Mouse (Mus musculus) liver, embryonic 13.5 days (tissue): ENCODE data around the gene Cyp3a57. TPM values are rescaled to one million over a fixed set of nuclear protein-coding genes. Genes with fewer than 3 reads are reported as not detected.

Experiments
- ATAC-seq: fragments of 200-750 bp; cut with Nextera tagmentation; 2 replicates; pipeline ENCODE4 v1.8.0; 2017; ENCODE audit warnings: low read depth, mild to moderate bottlenecking, moderate number of reproducible peaks, moderate library complexity
- DNase-seq: peaks from one replicate; pipeline ENCODE4 v3.0.0; 2022
- H3K27ac ChIP-seq: fragments of 300-500 bp; sonication (generic); 2 replicates; pipeline ENCODE4 v1.5.1; 2015; ENCODE audit warnings: moderate library complexity, mild to moderate bottlenecking, inconsistent platforms
- H3K27me3 ChIP-seq: fragments of 300-500 bp; sonication (generic); 2 replicates; pipeline ENCODE4 v1.6.1; 2015; ENCODE audit warnings: mild to moderate bottlenecking, inconsistent platforms
- H3K36me3 ChIP-seq: fragments of 300-500 bp; sonication (generic); 2 replicates; pipeline ENCODE4 v1.6.1; 2015; ENCODE audit warnings: mild to moderate bottlenecking, inconsistent platforms
- H3K4me1 ChIP-seq: fragments of 300-500 bp; sonication (generic); replicated peaks from 2 replicates; pipeline ENCODE4 v1.6.1; 2015; ENCODE audit warnings: inconsistent platforms
- H3K4me2 ChIP-seq: fragments of 300-500 bp; sonication (generic); 2 replicates; pipeline ENCODE4 v1.6.1; 2015; ENCODE audit warnings: inconsistent platforms, mild to moderate bottlenecking, moderate library complexity
- H3K4me3 ChIP-seq: fragments of 300-500 bp; sonication (generic); replicated peaks from 2 replicates; pipeline ENCODE4 v1.5.1; 2015; ENCODE audit warnings: mild to moderate bottlenecking, inconsistent platforms
- H3K9ac ChIP-seq: fragments of 300-500 bp; sonication (generic); 2 replicates; pipeline ENCODE4 v1.6.1; 2015; ENCODE audit warnings: mild to moderate bottlenecking, inconsistent platforms
- H3K9me3 ChIP-seq: fragments of 300-500 bp; sonication (generic); replicated peaks from 2 replicates; pipeline ENCODE4 v1.6.1; 2016; ENCODE audit warnings: inconsistent platforms
- WGBS: fragments of 180-500 bp; shearing (Covaris S2); methylation state at CpG from one replicate; pipeline ENCODE4 v1.1.7; 2015; ENCODE audit not compliant: insufficient replicate concordance; 5-methylcytosine and 5-hydroxymethylcytosine counted together
- polyA plus RNA-seq: library from polyadenylated mRNA; unstranded; fragments of >200 nt; fragmentation: Nextera tagmentation; extraction: Ambion mirVana; gene quantifications from 2 replicates; pipeline ENCODE4 v1.2.1, GENCODE M21; 2015

The Cyp3a57 gene
- polyA plus RNA-seq, 1 experiment from 2014 or later, result not detected

- Histone ChIP-seq H3K9ac (no peak overlapping the region), H3K36me3 (no peaks in the 10 kb centered on the region), H3K27me3 (no peaks in the 10 kb centered on the region), H3K4me2 (no peak overlapping the region), H3K4me3 (no peak overlapping the region), H3K9me3 (0 out of 2 replicates have a peak, but pooled peaks cover 5% of the 10 kb centered on the region), H3K4me1 (no peaks in the 10 kb centered on the region), H3K27ac (no peak overlapping the region)
- ATAC-seq (no peak), DNase-seq (no peak)
Measured at GRCm38 (mm10) chr5:145431004-145431403, 85.9 kb downstream of the Cyp3a57 start.

- 62% methylated on average over 1 of the region's 1 CpGs for WGBS
- no peak for ATAC-seq
- DNase-seq, result no peak
- no peaks in the 10 kb centered on the region for H3K27me3 ChIP-seq
- H3K27ac ChIP-seq, result no peak overlapping the region
- no peak overlapping the region for H3K9ac ChIP-seq
- H3K36me3 ChIP-seq, result no peaks in the 10 kb centered on the region
- H3K4me3 ChIP-seq, result no peak overlapping the region
- 0 out of 2 replicates have a peak, but pooled peaks cover 5% of the 10 kb centered on the region for H3K9me3 ChIP-seq
- no peak overlapping the region for H3K4me2 ChIP-seq
- no peaks in the 10 kb centered on the region for H3K4me1 ChIP-seq
Measured at GRCm38 (mm10) chr5:145433688-145434087, 88.6 kb downstream of the Cyp3a57 start.

Other genes with a start within 250 kb of the Cyp3a57 start
- gene Arpc1b, start 231.1 kb upstream of the Cyp3a57 start, polyA plus RNA-seq, result 158 and 163 TPM in 2 replicates
- 69.5 and 90.7 TPM in 2 replicates for gene Pdap1, start 205.0 kb upstream of the Cyp3a57 start, polyA plus RNA-seq
- 164 and 177 TPM in 2 replicates for gene Bud31, start 204.9 kb upstream of the Cyp3a57 start, polyA plus RNA-seq
- 8.6 and 9.4 TPM in 2 replicates for gene Ptcd1, start 178.2 kb upstream of the Cyp3a57 start, polyA plus RNA-seq
- 32.4 and 34.7 TPM in 2 replicates for gene Cpsf4, start 178.1 kb upstream of the Cyp3a57 start, polyA plus RNA-seq
- gene Atp5j2, start 153.2 kb upstream of the Cyp3a57 start, polyA plus RNA-seq, result 566 and 569 TPM in 2 replicates
- gene Zkscan14, start 143.4 kb upstream of the Cyp3a57 start, polyA plus RNA-seq, result 5.9 and 6.0 TPM in 2 replicates
- 3.7 and 4.3 TPM in 2 replicates for gene Zkscan5, start 140.7 kb upstream of the Cyp3a57 start, polyA plus RNA-seq
- 18.6 and 21.8 TPM in 2 replicates for gene Zfp655, start 113.6 kb upstream of the Cyp3a57 start, polyA plus RNA-seq
- gene Zscan25, start 64.8 kb upstream of the Cyp3a57 start, polyA plus RNA-seq, result 0.10 and 0.18 TPM in 2 replicates
- gene Cyp3a16, start 124.4 kb downstream of the Cyp3a57 start, polyA plus RNA-seq, result 0.35 and 0.52 TPM in 2 replicates
- gene Cyp3a41b, start 239.5 kb downstream of the Cyp3a57 start, polyA plus RNA-seq, result not detected in 2 replicates